Mouse (Mus musculus): Measurements from ENCODE around the gene Wwox. TPM values are rescaled to one million over a fixed set of nuclear protein-coding genes. Genes with fewer than 3 reads are reported as not detected.

Wwox gene
- polyA plus RNA-seq, 1 experiment from 2014 or later = 12.9 TPM

- WGBS = 84% methylated on average over 8 of the region's 8 CpGs
- no peaks in the 10 kb centered on the region for H3K36me3 ChIP-seq (ENCODE audit: control insufficient read depth, insufficient read depth, low read length)
- H3K4me1 ChIP-seq (ENCODE audit: control insufficient read depth, insufficient read depth, low read length) = no peaks in the 10 kb centered on the region
- no peak for ATAC-seq (ENCODE audit: low FRiP score, low TSS enrichment)
- no peaks in the 10 kb centered on the region for H3K27me3 ChIP-seq (ENCODE audit: control insufficient read depth, insufficient read depth, low read length)
- H3K4me2 ChIP-seq (ENCODE audit: low read length) = no peak overlapping the region
- no peak overlapping the region for H3K4me3 ChIP-seq (replicated peaks; ENCODE audit: low read depth, low read length)
- H3K27ac ChIP-seq (replicated peaks; ENCODE audit: low read depth, low read length) = no peak overlapping the region
- H3K9ac ChIP-seq (replicated peaks; ENCODE audit: low read length) = no peak overlapping the region
- H3K9me3 ChIP-seq (ENCODE audit: control insufficient read depth, low read length) = no peaks in the 10 kb centered on the region
- no peak for DNase-seq
Observed at GRCm38 (mm10) chr8:114477790-114478189, 38.3 kb downstream of the Wwox start.

- no peak overlapping the region for H3K4me2 ChIP-seq (ENCODE audit: low read length)
- DNase-seq = no peak
- H3K4me3 ChIP-seq (replicated peaks; ENCODE audit: low read depth, low read length) = no peak overlapping the region
- H3K4me1 ChIP-seq (ENCODE audit: control insufficient read depth, insufficient read depth, low read length) = 0 out of 2 replicates have a peak, but pooled peaks cover 3% of the 10 kb centered on the region
- H3K9me3 ChIP-seq (ENCODE audit: control insufficient read depth, low read length) = no peaks in the 10 kb centered on the region
- H3K36me3 ChIP-seq (ENCODE audit: control insufficient read depth, insufficient read depth, low read length) = no peaks in the 10 kb centered on the region
- H3K27ac ChIP-seq (replicated peaks; ENCODE audit: low read depth, low read length) = no peak overlapping the region
- H3K27me3 ChIP-seq (ENCODE audit: control insufficient read depth, insufficient read depth, low read length) = no peaks in the 10 kb centered on the region
- H3K9ac ChIP-seq (replicated peaks; ENCODE audit: low read length) = no peak overlapping the region
- no peak for ATAC-seq (ENCODE audit: low FRiP score, low TSS enrichment)
- 62% methylated on average over 8 of the region's 8 CpGs for WGBS
Observed at GRCm38 (mm10) chr8:114479749-114480148, 40.3 kb downstream of the Wwox start.

GRCm38 (mm10) chr8:114491662-114492160 is 52.3 kb downstream of the Wwox start:
- Histone ChIP-seq H3K9me3 (ENCODE audit: control insufficient read depth, low read length) (no peaks in the 10 kb centered on the region), H3K36me3 (ENCODE audit: control insufficient read depth, insufficient read depth, low read length) (no peaks in the 10 kb centered on the region), H3K4me2 (ENCODE audit: low read length) (no peak overlapping the region), H3K4me3 (replicated peaks; ENCODE audit: low read depth, low read length) (no peak overlapping the region), H3K4me1 (ENCODE audit: control insufficient read depth, insufficient read depth, low read length) (no peaks in the 10 kb centered on the region), H3K27me3 (ENCODE audit: control insufficient read depth, insufficient read depth, low read length) (no peaks in the 10 kb centered on the region), H3K27ac (replicated peaks; ENCODE audit: low read depth, low read length) (no peak overlapping the region), H3K9ac (replicated peaks; ENCODE audit: low read length) (no peak overlapping the region)
- no peak for DNase-seq
- no peak for ATAC-seq (ENCODE audit: low FRiP score, low TSS enrichment)
- WGBS = 93% methylated on average over 5 of the region's 5 CpGs

- H3K4me1 ChIP-seq (ENCODE audit: control insufficient read depth, insufficient read depth, low read length) = peaks cover 12% of the 10 kb centered on the region
- H3K27me3 ChIP-seq (ENCODE audit: control insufficient read depth, insufficient read depth, low read length) = no peaks in the 10 kb centered on the region
- no peak overlapping the region for H3K27ac ChIP-seq (replicated peaks; ENCODE audit: low read depth, low read length)
- H3K4me2 ChIP-seq (ENCODE audit: low read length) = no peak overlapping the region
- no peaks in the 10 kb centered on the region for H3K36me3 ChIP-seq (ENCODE audit: control insufficient read depth, insufficient read depth, low read length)
- ATAC-seq (ENCODE audit: low FRiP score, low TSS enrichment) (no peak), DNase-seq (no peak)
- WGBS = 76% methylated on average over 16 of the region's 16 CpGs
- no peaks in the 10 kb centered on the region for H3K9me3 ChIP-seq (ENCODE audit: control insufficient read depth, low read length)
- no peak overlapping the region for H3K4me3 ChIP-seq (replicated peaks; ENCODE audit: low read depth, low read length)
- no peak overlapping the region for H3K9ac ChIP-seq (replicated peaks; ENCODE audit: low read length)
Observed at GRCm38 (mm10) chr8:114499448-114500144, 60.1 kb downstream of the Wwox start.

- H3K27me3 ChIP-seq (ENCODE audit: control insufficient read depth, insufficient read depth, low read length) = no peaks in the 10 kb centered on the region
- H3K9ac ChIP-seq (replicated peaks; ENCODE audit: low read length) = no peak overlapping the region
- H3K36me3 ChIP-seq (ENCODE audit: control insufficient read depth, insufficient read depth, low read length) = no peaks in the 10 kb centered on the region
- no peak overlapping the region for H3K27ac ChIP-seq (replicated peaks; ENCODE audit: low read depth, low read length)
- peaks cover 25% of the 10 kb centered on the region for H3K4me1 ChIP-seq (ENCODE audit: control insufficient read depth, insufficient read depth, low read length)
- ATAC-seq (ENCODE audit: low FRiP score, low TSS enrichment) = no peak
- no peak for DNase-seq
- H3K4me3 ChIP-seq (replicated peaks; ENCODE audit: low read depth, low read length) = no peak overlapping the region
- 36% methylated on average over 6 of the region's 6 CpGs for WGBS
- no peak overlapping the region for H3K4me2 ChIP-seq (ENCODE audit: low read length)
- H3K9me3 ChIP-seq (ENCODE audit: control insufficient read depth, low read length) = no peaks in the 10 kb centered on the region
Observed at GRCm38 (mm10) chr8:114501906-114502305, 62.5 kb downstream of the Wwox start.

- no peak for ATAC-seq (ENCODE audit: low FRiP score, low TSS enrichment)
- Histone ChIP-seq H3K9me3 (ENCODE audit: control insufficient read depth, low read length) (no peaks in the 10 kb centered on the region), H3K4me2 (ENCODE audit: low read length) (no peak overlapping the region), H3K4me1 (ENCODE audit: control insufficient read depth, insufficient read depth, low read length) (peaks cover 24% of the 10 kb centered on the region), H3K27ac (replicated peaks; ENCODE audit: low read depth, low read length) (no peak overlapping the region), H3K27me3 (ENCODE audit: control insufficient read depth, insufficient read depth, low read length) (no peaks in the 10 kb centered on the region), H3K4me3 (replicated peaks; ENCODE audit: low read depth, low read length) (no peak overlapping the region), H3K36me3 (ENCODE audit: control insufficient read depth, insufficient read depth, low read length) (no peaks in the 10 kb centered on the region), H3K9ac (replicated peaks; ENCODE audit: low read length) (no peak overlapping the region)
- 85% methylated on average over 3 of the region's 3 CpGs for WGBS
- no peak for DNase-seq
Observed at GRCm38 (mm10) chr8:114503196-114503595, 63.7 kb downstream of the Wwox start.

- DNase-seq (peak; percentile 40), ATAC-seq (ENCODE audit: low FRiP score, low TSS enrichment) (no peak)
- Histone ChIP-seq H3K9ac (replicated peaks; ENCODE audit: low read length) (no peak overlapping the region), H3K4me1 (ENCODE audit: control insufficient read depth, insufficient read depth, low read length) (peaks cover 21% of the 10 kb centered on the region), H3K36me3 (ENCODE audit: control insufficient read depth, insufficient read depth, low read length) (no peaks in the 10 kb centered on the region), H3K27me3 (ENCODE audit: control insufficient read depth, insufficient read depth, low read length) (no peaks in the 10 kb centered on the region), H3K4me2 (ENCODE audit: low read length) (peak overlapping the region; percentile 1; the same call in 1 of the 2 replicates), H3K9me3 (ENCODE audit: control insufficient read depth, low read length) (no peaks in the 10 kb centered on the region), H3K4me3 (replicated peaks; ENCODE audit: low read depth, low read length) (no peak overlapping the region), H3K27ac (replicated peaks; ENCODE audit: low read depth, low read length) (peak overlapping the region; percentile 62)
- WGBS = 44% methylated on average over 11 of the region's 11 CpGs
Observed at GRCm38 (mm10) chr8:114504889-114505288, 65.4 kb downstream of the Wwox start.

GRCm38 (mm10) chr8:114505351-114506347 is 66.2 kb downstream of the Wwox start:
- no peak overlapping the region for H3K4me2 ChIP-seq (ENCODE audit: low read length)
- ATAC-seq (ENCODE audit: low FRiP score, low TSS enrichment) (no peak), DNase-seq (no peak)
- peaks cover 21% of the 10 kb centered on the region for H3K4me1 ChIP-seq (ENCODE audit: control insufficient read depth, insufficient read depth, low read length)
- no peaks in the 10 kb centered on the region for H3K27me3 ChIP-seq (ENCODE audit: control insufficient read depth, insufficient read depth, low read length)
- peak overlapping the region; percentile 62; the same call in 1 of the 2 replicates for H3K27ac ChIP-seq (replicated peaks; ENCODE audit: low read depth, low read length)
- no peak overlapping the region for H3K4me3 ChIP-seq (replicated peaks; ENCODE audit: low read depth, low read length)
- 89% methylated on average over 18 of the region's 18 CpGs for WGBS
- no peak overlapping the region for H3K9ac ChIP-seq (replicated peaks; ENCODE audit: low read length)
- H3K36me3 ChIP-seq (ENCODE audit: control insufficient read depth, insufficient read depth, low read length) = no peaks in the 10 kb centered on the region
- no peaks in the 10 kb centered on the region for H3K9me3 ChIP-seq (ENCODE audit: control insufficient read depth, low read length)
